Mouse (Mus musculus) frontal cortex, adult 2 months (tissue): ENCODE measurements at regions not wholly inside any gene's neighbourhood (a gene's known extent, or its start where the extent isn't known, plus 50 kb on each side); places are given as distances from the start of the nearest gene placed in this dataset.

Experiments
- DNase-seq, 2 experiments: peaks; one replicate each; pipeline ENCODE4 v3.0.0; 2022; ENCODE audit warnings: low spot score in 1 of 2; ENCODE audit errors: extremely low spot score in 1 of 2

DNA sequence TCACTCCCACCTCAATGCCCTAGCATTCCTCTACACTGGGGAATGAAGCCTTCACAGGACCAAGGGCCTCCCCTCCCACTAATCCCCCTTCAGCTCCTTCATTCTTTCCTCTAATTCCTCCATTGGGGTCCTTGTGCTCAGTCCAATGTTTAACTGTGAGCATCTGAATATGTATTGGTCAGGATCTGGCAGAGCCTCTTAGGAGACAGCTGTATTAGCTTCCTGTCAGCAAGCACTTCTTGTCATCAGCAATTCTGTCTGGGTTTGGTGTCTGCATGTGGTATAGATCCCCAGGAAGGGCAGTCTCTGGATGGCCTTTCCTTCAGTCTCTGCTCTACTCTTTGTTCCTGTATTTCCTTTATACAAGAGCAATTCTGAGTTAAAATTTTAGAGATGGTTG lies 426.8 kb upstream of the 2610001J05Rik start:
- DNase-seq = no peak

- no peak for DNase-seq
Measured at GRCm38 (mm10) chr6:14297428-14297827, 426.1 kb upstream of the 2610001J05Rik start.

DNA sequence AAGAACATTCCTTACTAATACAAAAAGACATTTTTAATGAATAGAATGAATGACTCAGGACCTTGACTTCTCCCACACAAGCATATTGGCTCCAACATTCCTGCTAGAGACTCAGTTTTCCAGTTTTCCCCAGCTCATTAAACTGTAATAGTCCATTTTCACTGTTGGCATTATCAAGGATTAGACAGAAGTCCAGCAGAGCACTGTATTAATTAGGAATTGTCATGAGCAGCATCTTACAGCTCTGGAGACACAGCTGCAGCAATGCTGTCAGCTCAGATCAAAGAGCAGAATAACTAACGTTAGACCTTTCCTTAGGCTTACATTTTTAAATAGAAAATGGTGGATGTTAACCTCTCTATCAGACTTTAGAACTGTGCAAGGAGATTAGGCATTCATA lies 419.5 kb upstream of the 2610001J05Rik start:
- no peak for DNase-seq

GRCm38 (mm10) chr6:14281476-14281875 lies 410.2 kb upstream of the 2610001J05Rik start:
- no peak for DNase-seq

DNA sequence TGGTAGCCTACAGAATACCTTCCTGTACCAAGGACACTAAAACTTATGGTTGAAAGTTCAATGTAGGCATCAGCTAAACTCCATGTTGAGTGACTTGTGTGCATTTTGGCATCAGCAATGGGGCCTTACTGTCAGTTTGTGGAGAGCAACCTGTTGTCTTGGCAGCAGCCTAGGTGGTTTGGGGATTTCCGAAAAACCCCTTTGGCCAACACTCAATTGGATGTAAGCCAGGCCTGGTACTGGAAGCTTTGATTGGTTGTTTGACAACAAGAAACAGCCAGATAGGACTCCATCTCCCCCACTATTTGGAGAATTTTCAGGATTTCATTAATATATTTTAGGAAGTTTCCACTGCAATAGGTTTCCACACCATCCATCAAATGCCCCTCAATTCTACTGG lies 390.6 kb upstream of the 2610001J05Rik start:
- DNase-seq = no peak

GRCm38 (mm10) chr6:14240331-14240730 lies 369.0 kb upstream of the 2610001J05Rik start:
- no peak for DNase-seq

- DNase-seq = peak; percentile 17 to 38
Measured at GRCm38 (mm10) chr6:14239151-14239550, 367.8 kb upstream of the 2610001J05Rik start.

DNA sequence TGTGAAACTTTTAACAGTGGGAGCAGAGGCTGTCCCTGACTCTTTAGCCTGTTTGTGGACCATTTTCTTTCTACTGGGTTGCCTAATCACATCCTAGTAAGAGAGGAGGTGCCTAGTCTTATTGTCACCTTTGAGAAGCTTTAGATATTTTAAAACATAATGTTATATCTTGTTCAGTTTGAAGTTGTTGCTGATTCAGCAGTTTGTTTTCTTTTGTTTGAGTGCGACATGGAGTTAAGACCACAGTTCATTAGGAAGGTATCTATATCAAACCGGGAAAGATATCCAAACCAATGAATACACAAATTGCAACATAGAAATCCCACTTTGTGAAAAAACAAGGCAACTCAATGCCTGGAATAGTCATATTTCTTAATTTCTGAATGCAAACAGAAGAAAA lies 359.5 kb upstream of the 2610001J05Rik start:
- DNase-seq = no peak

- peak; percentile 12 to 68 for DNase-seq
Measured at GRCm38 (mm10) chr6:14207509-14207908, 336.2 kb upstream of the 2610001J05Rik start.

- no peak for DNase-seq
Measured at GRCm38 (mm10) chr6:14197107-14197506, 325.8 kb upstream of the 2610001J05Rik start.

- DNase-seq = no peak
Measured at GRCm38 (mm10) chr6:14195351-14195750, 324.0 kb upstream of the 2610001J05Rik start.

- DNase-seq = no peak
Measured at GRCm38 (mm10) chr6:14191387-14192023, 320.2 kb upstream of the 2610001J05Rik start.

DNA sequence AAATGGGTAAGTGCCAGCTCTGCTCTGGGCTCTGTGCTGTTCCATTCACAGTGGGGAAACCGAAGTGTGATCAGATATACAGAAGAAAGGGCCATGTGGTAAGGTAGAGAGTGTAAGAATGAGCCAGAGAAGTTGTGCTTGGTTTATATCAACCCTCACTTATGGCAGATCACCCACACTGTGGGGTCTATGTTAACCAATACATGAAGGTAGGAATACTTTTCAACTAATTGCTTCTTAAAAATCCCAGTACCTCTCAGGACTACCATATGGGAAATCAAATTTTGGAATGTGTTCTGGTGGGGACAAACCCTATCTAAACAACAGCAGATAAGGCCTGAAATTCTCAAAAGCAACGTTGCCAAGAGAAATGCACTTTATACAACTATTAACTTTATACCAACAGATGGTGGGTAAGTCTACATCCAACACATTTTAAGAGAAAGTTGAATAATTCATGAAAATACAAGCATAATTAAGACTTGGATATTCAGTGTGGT lies 314.7 kb upstream of the 2610001J05Rik start:
- peak; percentile 5 to 36 for DNase-seq

GRCm38 (mm10) chr6:14147370-14147769 lies 276.1 kb upstream of the 2610001J05Rik start:
- DNase-seq = peak in 1 of 2 experiments; percentile 15

GRCm38 (mm10) chr6:14146394-14146793 lies 275.1 kb upstream of the 2610001J05Rik start:
- peak in 1 of 2 experiments; percentile 36 for DNase-seq

- DNase-seq = no peak
Measured at GRCm38 (mm10) chr6:14142107-14142751, 270.9 kb upstream of the 2610001J05Rik start.

DNA sequence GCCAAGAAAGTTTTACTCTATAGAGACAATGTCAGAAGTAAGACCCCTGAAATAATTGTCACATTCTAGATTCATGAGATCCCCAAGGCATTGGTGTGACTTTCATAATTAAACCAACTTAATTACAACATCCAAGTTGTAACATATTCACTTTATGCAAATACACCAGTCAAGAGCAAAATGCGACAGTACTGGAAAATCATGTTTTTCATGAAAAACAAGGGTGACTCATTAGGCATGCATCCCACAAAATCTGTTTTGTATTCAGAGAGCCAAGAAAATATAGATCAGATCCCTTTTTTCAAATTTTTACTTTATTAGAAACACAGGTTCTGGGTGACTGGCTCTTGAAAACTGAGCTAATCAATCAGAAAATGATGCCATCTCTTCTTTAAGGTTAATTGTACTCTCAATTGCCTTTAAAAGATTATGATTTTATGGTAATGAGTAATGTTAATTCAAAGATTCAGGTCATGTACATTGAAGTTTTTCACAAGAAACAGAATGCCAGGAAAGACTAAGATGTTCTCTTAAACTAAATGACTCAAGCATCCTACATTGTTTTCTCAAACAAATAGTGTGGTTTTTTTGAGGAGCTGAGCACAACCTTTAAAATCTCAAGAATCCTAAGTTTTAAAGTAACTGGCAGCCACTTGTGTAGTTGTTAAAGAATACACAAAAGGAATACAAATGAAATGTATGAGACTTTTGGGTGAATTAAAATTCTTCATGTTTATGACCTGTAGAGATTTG lies 259.2 kb upstream of the 2610001J05Rik start:
- peak in 1 of 2 experiments; percentile 32 for DNase-seq

- no peak for DNase-seq
Measured at GRCm38 (mm10) chr6:14129394-14129793, 258.1 kb upstream of the 2610001J05Rik start.

DNA sequence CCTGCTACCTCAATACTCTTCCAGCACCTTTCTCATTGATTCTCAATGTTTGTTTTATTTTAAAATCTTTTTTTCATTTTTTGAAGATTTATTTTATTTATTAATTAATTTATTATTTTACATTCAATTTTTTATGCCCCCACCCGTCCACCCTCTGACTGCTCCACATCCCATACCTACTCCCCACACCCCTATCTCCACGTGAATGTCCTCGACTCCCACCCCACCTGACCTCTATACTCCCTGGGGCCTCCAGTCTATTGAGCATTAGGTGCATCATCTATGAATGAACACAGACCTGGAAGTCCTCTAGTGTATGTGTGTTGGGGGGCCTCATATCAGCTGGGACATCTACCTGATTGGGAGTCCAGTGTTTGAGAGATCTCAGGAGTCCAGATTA lies 251.0 kb upstream of the 2610001J05Rik start:
- no peak for DNase-seq

- no peak for DNase-seq
Measured at GRCm38 (mm10) chr6:14121479-14121878, 250.2 kb upstream of the 2610001J05Rik start.

- DNase-seq = no peak
Measured at GRCm38 (mm10) chr6:14094907-14095306, 223.6 kb upstream of the 2610001J05Rik start.
